Mouse (Mus musculus): ENCODE results near the gene Adam15. TPM values are rescaled to one million over a fixed set of nuclear protein-coding genes. Genes with fewer than 3 reads are reported as not detected.

Gene Adam15
- polyA plus RNA-seq, 1 experiment from 2014 or later, result 78.2 TPM

DNA sequence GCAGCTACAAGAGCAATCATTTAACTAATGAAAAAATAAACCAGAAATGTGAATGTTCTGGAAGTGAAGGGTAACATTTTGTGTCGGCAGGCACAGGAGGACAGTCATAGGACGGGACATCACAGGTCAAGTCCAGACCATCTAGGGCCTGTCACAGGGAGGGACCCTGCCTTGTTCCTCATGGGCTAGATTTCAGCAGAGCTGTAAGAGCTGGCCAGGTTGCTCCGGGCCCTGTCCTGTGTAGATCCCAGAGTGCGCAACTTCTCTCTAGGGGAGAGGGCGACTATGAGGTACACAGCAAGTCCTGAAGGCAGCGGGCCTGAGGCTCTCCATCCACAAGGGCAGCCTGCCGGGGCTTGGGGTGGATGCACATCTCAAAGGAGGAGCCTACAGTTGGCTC lies 11.9 kb upstream of the Adam15 start, which contains the start of gene Dcst2:
Gene Dcst2 (plus strand): TSS at position 301 of the 400 bp plus-strand sequence.
- Histone ChIP-seq H3K9me3 (replicated peaks; ENCODE audit: control insufficient read depth, low read length, poor library complexity, severe bottlenecking) (no peaks in the 10 kb centered on the region), H3K27ac (ENCODE audit: low read length) (no peak within 1 kb of the TSS), H3K4me3 (ENCODE audit: low read depth, low read length) (no peak within 1 kb of the TSS), H3K36me3 (ENCODE audit: control insufficient read depth, insufficient read depth, low read length) (no peaks in the 10 kb centered on the region), H3K4me2 (ENCODE audit: low read length) (no peak within 1 kb of the TSS), H3K4me1 (ENCODE audit: control insufficient read depth, insufficient read depth, low read length) (no peaks in the 10 kb centered on the region), H3K27me3 (ENCODE audit: control insufficient read depth, insufficient read depth, low read depth, low read length) (no peaks in the 10 kb centered on the region), H3K9ac (ENCODE audit: low read depth, low read length) (no peak within 1 kb of the TSS)
- ATAC-seq, result no peak
- 86% methylated on average over 7 of the region's 7 CpGs for WGBS

DNA sequence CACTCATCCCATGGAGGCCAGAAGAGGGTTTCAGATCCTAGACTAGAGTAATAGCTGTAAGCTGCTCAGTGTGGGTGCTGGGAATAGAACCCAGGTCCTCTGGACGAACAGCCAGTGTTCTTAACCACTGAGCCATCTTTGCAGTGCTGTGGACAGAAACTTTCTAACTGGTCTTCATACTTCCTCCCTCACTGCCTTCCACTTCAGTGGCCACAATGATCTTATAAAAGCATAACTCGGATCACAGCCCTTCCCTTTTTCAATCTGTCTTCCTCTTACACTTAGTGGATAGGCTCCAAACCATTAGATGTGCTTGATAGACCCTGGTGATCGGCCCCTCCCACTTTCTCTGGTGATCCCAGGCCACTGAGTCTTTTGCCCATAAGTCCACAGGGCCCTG lies 10.4 kb upstream of the Adam15 start:
- Histone ChIP-seq H3K9me3 (replicated peaks; ENCODE audit: control insufficient read depth, low read length, poor library complexity, severe bottlenecking) (no peaks in the 10 kb centered on the region), H3K36me3 (ENCODE audit: control insufficient read depth, insufficient read depth, low read length) (no peaks in the 10 kb centered on the region), H3K9ac (ENCODE audit: low read depth, low read length) (no peak overlapping the region), H3K27me3 (ENCODE audit: control insufficient read depth, insufficient read depth, low read depth, low read length) (no peaks in the 10 kb centered on the region), H3K4me3 (ENCODE audit: low read depth, low read length) (no peak overlapping the region), H3K4me1 (ENCODE audit: control insufficient read depth, insufficient read depth, low read length) (no peaks in the 10 kb centered on the region), H3K4me2 (ENCODE audit: low read length) (no peak overlapping the region), H3K27ac (ENCODE audit: low read length) (no peak overlapping the region)
- no peak for ATAC-seq
- 81% methylated on average over 3 of the region's 3 CpGs for WGBS

DNA sequence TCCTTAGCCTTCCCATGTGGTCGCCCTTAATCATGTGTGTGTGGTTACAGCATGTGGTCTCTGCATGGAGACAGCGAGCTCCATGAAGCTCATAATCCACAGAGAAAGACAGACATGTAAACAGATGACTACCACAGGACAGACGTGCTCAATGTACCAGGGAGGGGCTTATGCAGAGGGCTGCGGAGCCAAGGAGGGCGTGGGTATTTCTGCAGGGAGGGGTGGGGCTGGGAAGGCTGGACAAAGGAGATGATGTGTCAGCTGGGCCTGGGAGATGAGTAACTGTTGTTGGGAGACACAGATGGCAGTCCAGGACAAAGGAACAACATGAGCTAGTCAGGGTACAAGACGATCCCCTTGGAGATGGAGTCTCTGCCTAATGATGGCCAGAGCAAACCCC lies 9.8 kb upstream of the Adam15 start:
- no peaks in the 10 kb centered on the region for H3K9me3 ChIP-seq (replicated peaks; ENCODE audit: control insufficient read depth, low read length, poor library complexity, severe bottlenecking)
- 69% methylated on average over 6 of the region's 6 CpGs for WGBS
- H3K4me2 ChIP-seq (ENCODE audit: low read length), result no peak overlapping the region
- no peaks in the 10 kb centered on the region for H3K36me3 ChIP-seq (ENCODE audit: control insufficient read depth, insufficient read depth, low read length)
- no peak overlapping the region for H3K4me3 ChIP-seq (ENCODE audit: low read depth, low read length)
- H3K27me3 ChIP-seq (ENCODE audit: control insufficient read depth, insufficient read depth, low read depth, low read length), result no peaks in the 10 kb centered on the region
- no peak for ATAC-seq
- H3K27ac ChIP-seq (ENCODE audit: low read length), result no peak overlapping the region
- no peaks in the 10 kb centered on the region for H3K4me1 ChIP-seq (ENCODE audit: control insufficient read depth, insufficient read depth, low read length)
- no peak overlapping the region for H3K9ac ChIP-seq (ENCODE audit: low read depth, low read length)

DNA sequence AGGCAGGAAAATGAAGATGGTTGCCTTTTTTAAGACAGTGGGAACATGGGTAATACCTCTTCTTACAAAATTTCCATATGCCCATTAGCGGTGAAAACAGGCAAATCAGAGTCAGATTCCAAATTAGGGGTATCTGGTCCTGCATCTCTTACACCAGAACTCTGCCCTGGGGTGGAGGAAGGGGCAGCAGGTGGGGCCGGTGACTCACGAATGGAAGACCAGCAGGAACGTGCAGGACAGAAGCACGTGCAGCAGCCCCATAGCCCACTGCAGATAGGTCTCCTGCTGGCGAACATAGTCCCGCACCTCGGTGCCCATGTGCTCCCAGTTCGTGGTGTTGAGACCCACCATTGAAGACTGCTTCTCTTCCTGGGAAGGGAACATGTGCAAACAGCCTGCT lies 6.2 kb upstream of the Adam15 start:
- H3K27ac ChIP-seq (ENCODE audit: low read length), result no peak overlapping the region
- H3K4me1 ChIP-seq (ENCODE audit: control insufficient read depth, insufficient read depth, low read length), result 0 out of 2 replicates have a peak, but pooled peaks cover 3% of the 10 kb centered on the region
- no peak overlapping the region for H3K4me3 ChIP-seq (ENCODE audit: low read depth, low read length)
- WGBS, result 73% methylated on average over 9 of the region's 9 CpGs
- H3K9ac ChIP-seq (ENCODE audit: low read depth, low read length), result no peak overlapping the region
- H3K9me3 ChIP-seq (replicated peaks; ENCODE audit: control insufficient read depth, low read length, poor library complexity, severe bottlenecking), result no peaks in the 10 kb centered on the region
- no peaks in the 10 kb centered on the region for H3K36me3 ChIP-seq (ENCODE audit: control insufficient read depth, insufficient read depth, low read length)
- ATAC-seq, result no peak
- H3K27me3 ChIP-seq (ENCODE audit: control insufficient read depth, insufficient read depth, low read depth, low read length), result peaks cover 3% of the 10 kb centered on the region; the same call in 1 of the 2 replicates
- H3K4me2 ChIP-seq (ENCODE audit: low read length), result no peak overlapping the region

DNA sequence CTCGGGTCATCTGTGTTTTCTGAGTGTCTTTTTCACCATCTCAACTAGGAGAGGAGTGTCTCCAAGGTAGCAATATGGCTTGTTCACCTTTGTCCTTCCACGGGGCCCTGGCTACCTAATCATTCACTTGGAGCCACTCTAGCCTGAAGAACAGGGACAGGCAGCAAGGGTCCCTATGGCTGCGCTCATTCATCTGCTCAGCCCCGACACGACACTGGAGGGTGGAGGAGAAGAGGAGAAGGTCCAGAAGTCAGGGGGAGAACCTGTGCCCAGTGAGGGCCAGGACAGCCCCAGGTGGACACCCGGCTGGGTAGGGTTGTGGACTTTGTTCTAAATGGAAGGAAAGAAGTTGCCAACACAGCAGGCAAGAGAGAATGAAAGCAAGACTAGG lies 5.7 kb upstream of the Adam15 start:
- H3K27ac ChIP-seq (ENCODE audit: low read length), result no peak overlapping the region
- H3K9ac ChIP-seq (ENCODE audit: low read depth, low read length), result no peak overlapping the region
- no peak overlapping the region for H3K4me3 ChIP-seq (ENCODE audit: low read depth, low read length)
- H3K36me3 ChIP-seq (ENCODE audit: control insufficient read depth, insufficient read depth, low read length), result no peaks in the 10 kb centered on the region
- peaks cover 6% of the 10 kb centered on the region; the same call in 1 of the 2 replicates for H3K4me1 ChIP-seq (ENCODE audit: control insufficient read depth, insufficient read depth, low read length)
- peaks cover 3% of the 10 kb centered on the region; the same call in 1 of the 2 replicates for H3K27me3 ChIP-seq (ENCODE audit: control insufficient read depth, insufficient read depth, low read depth, low read length)
- WGBS, result 82% methylated on average over 6 of the region's 6 CpGs
- H3K4me2 ChIP-seq (ENCODE audit: low read length), result no peak overlapping the region
- H3K9me3 ChIP-seq (replicated peaks; ENCODE audit: control insufficient read depth, low read length, poor library complexity, severe bottlenecking), result no peaks in the 10 kb centered on the region
- ATAC-seq, result no peak

DNA sequence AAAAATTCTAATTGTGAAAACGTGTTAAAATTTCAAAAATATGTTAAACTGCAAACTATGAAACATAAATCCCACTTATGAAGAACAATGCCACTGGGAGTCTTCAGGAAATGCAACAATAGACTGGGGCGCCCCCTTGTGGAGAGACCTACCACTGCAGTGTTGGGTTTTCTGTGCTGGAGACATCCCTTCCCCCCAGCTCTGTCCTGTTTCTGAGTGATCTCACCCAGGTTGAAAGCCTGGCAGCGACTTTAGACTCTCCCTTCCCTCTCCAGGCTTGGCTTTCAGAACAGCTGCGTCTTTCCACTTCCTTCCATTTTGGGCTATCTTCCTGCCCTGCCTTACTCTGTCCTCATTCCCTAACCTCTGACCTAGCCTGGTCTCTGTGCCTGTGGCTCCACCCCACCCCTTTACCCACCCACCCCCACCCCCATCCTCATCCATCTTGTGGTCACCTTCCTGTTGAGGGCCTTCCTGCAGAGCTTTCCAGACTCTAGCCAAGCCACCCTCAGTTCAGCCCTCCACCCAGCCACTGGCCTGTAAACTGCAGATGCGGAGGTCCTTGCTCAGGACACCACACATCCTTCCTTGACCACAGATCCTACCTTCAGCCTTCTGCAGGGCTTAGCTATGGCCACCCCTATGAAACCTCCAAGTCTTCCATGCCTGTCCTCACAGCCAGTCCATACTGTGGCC lies 5.2 kb upstream of the Adam15 start:
- no peaks in the 10 kb centered on the region for H3K9me3 ChIP-seq (replicated peaks; ENCODE audit: control insufficient read depth, low read length, poor library complexity, severe bottlenecking)
- no peak overlapping the region for H3K27ac ChIP-seq (ENCODE audit: low read length)
- WGBS, result 20% methylated on average over 5 of the region's 5 CpGs
- no peak for ATAC-seq
- no peak overlapping the region for H3K9ac ChIP-seq (ENCODE audit: low read depth, low read length)
- peaks cover 8% of the 10 kb centered on the region; the same call in 1 of the 2 replicates for H3K4me1 ChIP-seq (ENCODE audit: control insufficient read depth, insufficient read depth, low read length)
- peaks cover 3% of the 10 kb centered on the region; the same call in 1 of the 2 replicates for H3K27me3 ChIP-seq (ENCODE audit: control insufficient read depth, insufficient read depth, low read depth, low read length)
- no peaks in the 10 kb centered on the region for H3K36me3 ChIP-seq (ENCODE audit: control insufficient read depth, insufficient read depth, low read length)
- no peak overlapping the region for H3K4me2 ChIP-seq (ENCODE audit: low read length)
- no peak overlapping the region for H3K4me3 ChIP-seq (ENCODE audit: low read depth, low read length)

DNA sequence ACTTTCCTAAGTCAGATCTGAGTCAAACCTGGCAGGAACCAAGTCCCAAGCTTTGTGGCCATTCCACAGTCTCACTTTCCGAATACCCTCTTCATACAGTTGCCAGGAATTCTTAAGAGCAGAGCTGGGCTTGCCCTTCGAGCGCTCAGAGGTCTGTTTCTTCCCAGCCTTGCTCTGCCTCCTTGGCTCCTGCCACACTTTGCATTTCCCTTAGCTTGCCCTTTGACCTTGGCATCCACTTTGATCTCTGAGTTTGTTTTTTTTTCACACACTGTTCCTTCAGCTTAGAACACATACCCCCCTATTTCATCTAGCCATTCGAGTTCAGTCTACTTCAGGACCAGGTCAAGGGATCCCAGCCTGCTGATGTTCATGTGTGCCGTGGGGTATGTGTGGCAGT lies 1.5 kb upstream of the Adam15 start:
- 71% methylated on average over 5 of the region's 5 CpGs for WGBS
- Histone ChIP-seq H3K4me2 (ENCODE audit: low read length) (no peak overlapping the region), H3K27ac (ENCODE audit: low read length) (no peak overlapping the region), H3K4me3 (ENCODE audit: low read depth, low read length) (no peak overlapping the region), H3K9ac (ENCODE audit: low read depth, low read length) (no peak overlapping the region), H3K9me3 (replicated peaks; ENCODE audit: control insufficient read depth, low read length, poor library complexity, severe bottlenecking) (no peaks in the 10 kb centered on the region), H3K4me1 (ENCODE audit: control insufficient read depth, insufficient read depth, low read length) (peaks cover 14% of the 10 kb centered on the region; the same call in 1 of the 2 replicates), H3K27me3 (ENCODE audit: control insufficient read depth, insufficient read depth, low read depth, low read length) (peaks cover 3% of the 10 kb centered on the region; the same call in 1 of the 2 replicates), H3K36me3 (ENCODE audit: control insufficient read depth, insufficient read depth, low read length) (no peaks in the 10 kb centered on the region)
- ATAC-seq, result no peak

DNA sequence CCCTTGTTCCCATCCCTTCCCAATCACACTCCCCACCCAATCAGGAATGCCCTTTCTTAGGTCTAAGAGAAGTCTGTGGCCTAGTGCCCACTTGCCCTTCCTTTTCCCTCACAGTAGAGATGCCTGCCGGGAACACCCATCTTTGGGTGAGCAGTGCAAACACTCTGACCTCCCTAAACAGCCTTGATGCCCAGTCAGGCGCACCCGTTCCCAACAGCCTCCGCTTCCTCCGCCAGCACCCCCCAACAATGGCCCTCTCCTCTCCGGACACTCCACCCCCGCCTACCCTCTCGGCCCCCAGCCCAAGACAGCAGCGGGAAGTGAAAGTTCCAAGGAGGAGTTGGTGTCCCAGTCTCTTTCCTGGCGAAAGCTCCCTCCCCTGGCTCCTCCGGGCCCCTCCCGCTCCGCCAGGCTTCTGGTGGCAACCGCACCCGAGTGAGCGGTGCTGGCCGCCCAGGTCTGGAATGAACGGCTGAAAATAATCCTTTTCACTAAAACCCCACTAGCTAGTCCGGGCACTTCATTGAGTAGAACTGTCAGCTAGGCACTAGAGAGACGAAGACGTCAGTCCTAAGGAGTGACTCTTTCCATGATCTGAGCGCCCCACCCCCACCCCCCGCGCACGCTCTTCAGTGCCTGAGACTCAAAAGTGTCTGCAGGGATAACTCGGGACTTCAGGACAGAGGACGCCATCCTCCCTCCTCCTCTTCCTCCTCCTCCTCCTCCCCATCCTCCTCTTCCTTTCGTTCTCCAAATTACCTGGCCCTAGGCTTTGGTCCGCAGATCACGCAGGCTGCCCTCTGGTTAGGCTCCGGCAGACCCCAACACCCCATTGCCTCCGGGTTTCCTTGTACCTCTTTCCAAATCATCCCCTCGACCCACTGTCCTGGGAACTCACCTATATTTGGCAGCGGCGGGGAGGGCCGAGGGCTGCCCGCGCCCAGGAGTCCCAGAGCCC lies 606 bp downstream of the Adam15 start:
- ATAC-seq, result peak; percentile 52
- Histone ChIP-seq H3K4me3 (ENCODE audit: low read depth, low read length) (peak overlapping the region; percentile 65), H3K9me3 (replicated peaks; ENCODE audit: control insufficient read depth, low read length, poor library complexity, severe bottlenecking) (no peaks in the 10 kb centered on the region), H3K4me1 (ENCODE audit: control insufficient read depth, insufficient read depth, low read length) (peaks cover 14% of the 10 kb centered on the region; the same call in 1 of the 2 replicates), H3K9ac (ENCODE audit: low read depth, low read length) (peak overlapping the region; percentile 82), H3K4me2 (ENCODE audit: low read length) (peak overlapping the region; percentile 93), H3K36me3 (ENCODE audit: control insufficient read depth, insufficient read depth, low read length) (no peaks in the 10 kb centered on the region), H3K27ac (ENCODE audit: low read length) (peak overlapping the region; percentile 81), H3K27me3 (ENCODE audit: control insufficient read depth, insufficient read depth, low read depth, low read length) (peaks cover 3% of the 10 kb centered on the region; the same call in 1 of the 2 replicates)
- under 1% methylated on average over 38 of the region's 38 CpGs for WGBS
